Comparison of ENCODE assay signal across 8 mouse cellular contexts in genomic region chr2:69712981-69713625, GRCm38 (mm10). TPM values are rescaled to one million over a fixed set of nuclear protein-coding genes. Genes with fewer than 3 reads are reported as not detected.
DNase-seq lines count a peak whose midpoint lies in the region; ATAC-seq and TF ChIP-seq lines count a peak whose summit lies in the region.

Gene Fastkd1, minus strand, starts transcription at chr2:69713516.

- WGBS in heart, embryonic 11.5 days (ENCODE audit: insufficient replicate concordance), result under 1% methylated on average over 39 of the region's 39 CpGs
- 0% methylated on average over 39 of the region's 39 CpGs for WGBS in kidney, embryonic 16.5 days
- under 1% methylated on average over 39 of the region's 39 CpGs for WGBS in liver, adult 2 months

- H3K9ac ChIP-seq in heart, embryonic 11.5 days (ENCODE audit: low read depth, low read length), result peak within 1 kb of the TSS; percentile 89
- peak within 1 kb of the TSS; percentile 80 for H3K9ac ChIP-seq in kidney, embryonic 16.5 days (replicated peaks; ENCODE audit: low read length)
- peak within 1 kb of the TSS; percentile 79 for H3K9ac ChIP-seq in liver, adult 2 months (ENCODE audit: low read depth, low read length)

- peak within 1 kb of the TSS; percentile 78 for H3K4me2 ChIP-seq in heart, embryonic 11.5 days
- H3K4me2 ChIP-seq in kidney, embryonic 16.5 days (replicated peaks; ENCODE audit: low read depth, low read length), result peak within 1 kb of the TSS; percentile 69
- H3K4me2 ChIP-seq in myocyte (ENCODE audit: low read depth), result peak within 1 kb of the TSS; percentile 95

- peaks cover 4% of the 10 kb centered on the region for H3K4me1 ChIP-seq in bone marrow macrophage, adult 2 months (ENCODE audit: control insufficient read depth, insufficient read depth, low read length)
- H3K4me1 ChIP-seq in embryonic fibroblast, embryonic 13.5 days (ENCODE audit: control insufficient read depth, insufficient read depth, low read length), result no peaks in the 10 kb centered on the region
- H3K4me1 ChIP-seq in heart, embryonic 11.5 days (ENCODE audit: control insufficient read depth, insufficient read depth, low read length), result no peaks in the 10 kb centered on the region
- no peaks in the 10 kb centered on the region for H3K4me1 ChIP-seq in kidney, embryonic 16.5 days (ENCODE audit: insufficient read depth, low read length)
- H3K4me1 ChIP-seq in liver, adult 2 months (ENCODE audit: control insufficient read depth, insufficient read depth, low read length), result peaks cover 3% of the 10 kb centered on the region; the same call in 1 of the 2 replicates

- no peak within 1 kb of the TSS for H3ac ChIP-seq in myocyte (ENCODE audit: control insufficient read depth, insufficient read length)

- H3K36me3 ChIP-seq in heart, embryonic 11.5 days (ENCODE audit: control insufficient read depth, insufficient read depth, low read length), result no peaks in the 10 kb centered on the region; the same call in 1 of the 2 replicates
- H3K36me3 ChIP-seq in kidney, embryonic 16.5 days (ENCODE audit: insufficient read depth, low read length), result no peaks in the 10 kb centered on the region
- peaks cover 17% of the 10 kb centered on the region for H3K36me3 ChIP-seq in liver, adult 2 months (ENCODE audit: control insufficient read depth, insufficient read depth, low read length)
- peaks cover 5% of the 10 kb centered on the region for H3K36me3 ChIP-seq in myocyte (ENCODE audit: control insufficient read depth, insufficient read depth)
- H3K36me3 ChIP-seq in splenic B cell, adult 2 months (ENCODE audit: control insufficient read depth, insufficient read depth, low read length, poor library complexity, severe bottlenecking), result no peaks in the 10 kb centered on the region; the same call in 1 of the 2 replicates

- H3K4me3 ChIP-seq in bone marrow macrophage, adult 2 months (ENCODE audit: insufficient read depth, low read length), result peak within 1 kb of the TSS; percentile 67
- peak within 1 kb of the TSS; percentile 82 for H3K4me3 ChIP-seq in embryonic fibroblast, embryonic 13.5 days (ENCODE audit: insufficient read depth, low read length)
- H3K4me3 ChIP-seq in heart, embryonic 11.5 days (ENCODE audit: low read depth, low read length), result peak within 1 kb of the TSS; percentile 90
- H3K4me3 ChIP-seq in kidney, embryonic 16.5 days (ENCODE audit: low read length), result peak within 1 kb of the TSS; percentile 92
- H3K4me3 ChIP-seq in liver, adult 2 months (ENCODE audit: insufficient read depth, low read depth, low read length), result peak within 1 kb of the TSS; percentile 84
- H3K4me3 ChIP-seq in myocyte, result peak within 1 kb of the TSS; percentile 60

- no peaks in the 10 kb centered on the region for H3K9me3 ChIP-seq in heart, embryonic 11.5 days (replicated peaks; ENCODE audit: control insufficient read depth, low read length)
- H3K9me3 ChIP-seq in kidney, embryonic 16.5 days (ENCODE audit: low read length), result no peaks in the 10 kb centered on the region

- TF ChIP-seq POLR2A in bone marrow macrophage, adult 2 months (IDR thresholded peaks at IDR 0.05; ENCODE audit: borderline replicate concordance, low read depth, low read length), result no peak
- peak; percentile 53 for TF ChIP-seq POLR2A in embryonic fibroblast, embryonic 13.5 days (IDR thresholded peaks at IDR 0.05; ENCODE audit: low read depth, low read length)
- TF ChIP-seq POLR2A in liver, adult 2 months (IDR thresholded peaks at IDR 0.05; ENCODE audit: extremely low read depth, insufficient read depth, low read length), result 0 out of 2 replicates have a peak, but pooled peaks have one; percentile 49
- TF ChIP-seq POLR2A in myocyte (IDR thresholded peaks at IDR 0.05; ENCODE audit: insufficient read length, low read depth), result peak; percentile 53

- H3K79me2 ChIP-seq in liver, adult 2 months (ENCODE audit: control insufficient read depth, insufficient read depth, low read length), result no peaks in the 10 kb centered on the region
- no peaks in the 10 kb centered on the region for H3K79me2 ChIP-seq in myocyte (ENCODE audit: control insufficient read depth, insufficient read depth)

- peak within 1 kb of the TSS; percentile 48 for H3K27ac ChIP-seq in bone marrow macrophage, adult 2 months (ENCODE audit: insufficient read depth, low read depth, low read length)
- H3K27ac ChIP-seq in embryonic fibroblast, embryonic 13.5 days (ENCODE audit: insufficient read depth, low read length), result peak within 1 kb of the TSS; percentile 29; the same call in 1 of the 2 replicates
- H3K27ac ChIP-seq in heart, embryonic 11.5 days (ENCODE audit: low read depth, low read length), result peak within 1 kb of the TSS; percentile 90
- H3K27ac ChIP-seq in kidney, embryonic 16.5 days (ENCODE audit: low read length), result peak within 1 kb of the TSS; percentile 78
- H3K27ac ChIP-seq in liver, adult 2 months (replicated peaks; ENCODE audit: insufficient read depth, low read depth, low read length), result peak within 1 kb of the TSS; percentile 88

- H3K27me3 ChIP-seq in heart, embryonic 11.5 days (ENCODE audit: control insufficient read depth, insufficient read depth, low read length), result no peaks in the 10 kb centered on the region
- H3K27me3 ChIP-seq in kidney, embryonic 16.5 days (ENCODE audit: insufficient read depth, low read length), result no peaks in the 10 kb centered on the region
- H3K27me3 ChIP-seq in liver, adult 2 months (ENCODE audit: control insufficient read depth, insufficient read depth, low read length), result no peaks in the 10 kb centered on the region
- no peaks in the 10 kb centered on the region for H3K27me3 ChIP-seq in myocyte (ENCODE audit: control insufficient read depth, insufficient read depth, insufficient read length)
- no peaks in the 10 kb centered on the region for H3K27me3 ChIP-seq in splenic B cell, adult 2 months (ENCODE audit: control insufficient read depth, insufficient read depth, low read length, poor library complexity, severe bottlenecking)

- peak; percentile 93 for DNase-seq in A20 (ENCODE audit: low read depth, low spot score)
- peak; percentile 92 for DNase-seq in liver, adult 2 months (ENCODE audit: extremely low read depth, low read depth, low spot score)
- DNase-seq in splenic B cell, adult 2 months (ENCODE audit: low read depth, low spot score), result peak; percentile 86

- TF ChIP-seq CTCF in bone marrow macrophage, adult 2 months (IDR thresholded peaks at IDR 0.05; ENCODE audit: low read depth, low read length), result no peak
- no peak for TF ChIP-seq CTCF in embryonic fibroblast, embryonic 13.5 days (IDR thresholded peaks at IDR 0.05; ENCODE audit: borderline replicate concordance, insufficient read depth, low read length)
- no peak for TF ChIP-seq CTCF in liver, adult 2 months (IDR thresholded peaks at IDR 0.05; ENCODE audit: low read depth, low read length)

- ATAC-seq in heart, embryonic 11.5 days (replicated peaks; ENCODE audit: insufficient number of reproducible peaks, low FRiP score, low TSS enrichment), result peak; percentile 95
- peak; percentile 100 for ATAC-seq in kidney, embryonic 16.5 days (ENCODE audit: low FRiP score, low TSS enrichment)

TF ChIP-seq in myocyte, 11 proteins besides CTCF, POLR2A, EP300 and RAD21:
- TF ChIP-seq POLR2AphosphoS2 (IDR thresholded peaks at IDR 0.05; ENCODE audit: insufficient read length, low read depth), result peak; percentile 33
- no peak for TF ChIP-seq TCF12 (IDR thresholded peaks at IDR 0.05; ENCODE audit: insufficient read depth, poor library complexity, severe bottlenecking)
TF ChIP-seq in myocyte: peak in this region for 1.

RNA-seq across cellular contexts. Expression of gene Fastkd1, which starts in this region (rescaled TPM):
- polyA plus RNA-seq in bone marrow macrophage, adult 2 months (2012; ENCODE audit: insufficient read depth, insufficient read length, missing spikeins), result 6.0 and 6.8 TPM in 2 replicates
- polyA plus RNA-seq in embryonic fibroblast, embryonic 13.5 days (2011; ENCODE audit: insufficient read length, low read depth, missing spikeins), result 9.6 and 11.3 TPM in 2 replicates
- 23.5 and 24.4 TPM in 2 replicates for polyA plus RNA-seq in heart, embryonic 11.5 days (2014; fragmentation: Nextera tagmentation; extraction: Ambion mirVana)
- 12.4 and 14.1 TPM in 2 replicates for polyA plus RNA-seq in kidney, embryonic 16.5 days (2015; fragmentation: Nextera tagmentation; extraction: Ambion mirVana)
- total RNA-seq in liver, adult 2 months (2014; rRNA removed), result 14.4 TPM in 2 replicates
- 6.5 and 6.8 TPM in 2 replicates for polyA plus RNA-seq in liver, adult 2 months (2012; rRNA removed)
- polyA plus RNA-seq in myocyte (2012; fragmentation: generic; extraction: Trizol), result 7.5 TPM

Comparison
In these comparisons a context has a peak if more than half of its experiments do, and no peak if none do; other contexts are left out.
1. Peak in every context shown above with its lines: DNase-seq, ATAC-seq, H3K4me3 ChIP-seq and H3K27ac ChIP-seq.
2. H3K27ac ChIP-seq: peak in every context shown above with its lines; median percentile 90 in heart, embryonic 11.5 days; 88 in liver, adult 2 months; 78 in kidney, embryonic 16.5 days; 48 in bone marrow macrophage, adult 2 months; 29 in embryonic fibroblast, embryonic 13.5 days.